Mouse (Mus musculus) neutrophil, adult 5-6 weeks (primary cell): ENCODE results near the gene Slc12a1. TPM values are rescaled to one million over a fixed set of nuclear protein-coding genes. Genes with fewer than 3 reads are reported as not detected.
"Not testable (repeated sequence)": the region's sequence is repeated elsewhere in the genome, so short reads cannot be mapped to it uniquely, and the experiment has no call there.

Experiments
- ATAC-seq: fragments of 151-379, 151-347 bp; 2 replicates; pipeline ENCODE4 v1.8.0; 2017; ENCODE audit warnings: mild to moderate bottlenecking, moderate TSS enrichment; ENCODE audit not compliant: insufficient number of reproducible peaks, poor library complexity, low FRiP score, severe bottlenecking; ENCODE audit errors: extremely low read depth
- total RNA-seq: library from RNA; stranded (forward); fragments of 200-1000 nt; gene quantifications from 2 replicates; pipeline ENCODE4 v1.2.3, GENCODE M21; 2017

Slc12a1 gene
- total RNA-seq, result not detected in 2 replicates

- no peak for ATAC-seq
These were observed at the start of gene Slc12a1 for GRCm38 (mm10) chr2:125152388-125152787. Gene Slc12a1, plus strand, starts transcription at chr2:125152505.

GRCm38 (mm10) chr2:125104491-125104890 is 47.8 kb upstream of the Slc12a1 start:
- not testable (repeated sequence) for ATAC-seq

GRCm38 (mm10) chr2:125106536-125106935 is 45.8 kb upstream of the Slc12a1 start:
- ATAC-seq, result not testable (repeated sequence)

GRCm38 (mm10) chr2:125119381-125120110 is 32.8 kb upstream of the Slc12a1 start:
- ATAC-seq, result no peak

DNA sequence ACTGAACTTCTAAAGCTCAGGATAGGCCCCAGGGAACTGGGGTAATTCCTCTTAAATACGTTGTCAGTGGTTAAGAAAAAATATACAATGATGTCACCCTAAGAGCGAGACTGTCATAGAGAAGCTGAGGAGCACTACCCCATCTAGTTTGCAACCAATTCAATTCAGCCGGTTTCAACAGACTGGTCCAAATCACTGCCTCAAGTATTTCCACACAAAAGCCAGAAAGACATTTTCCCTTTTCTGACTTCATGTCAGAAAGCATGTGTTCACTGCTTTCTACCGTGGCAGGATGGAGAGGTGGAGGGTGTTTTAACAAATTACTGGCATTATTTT is 30.0 kb upstream of the Slc12a1 start:
- ATAC-seq, result no peak

DNA sequence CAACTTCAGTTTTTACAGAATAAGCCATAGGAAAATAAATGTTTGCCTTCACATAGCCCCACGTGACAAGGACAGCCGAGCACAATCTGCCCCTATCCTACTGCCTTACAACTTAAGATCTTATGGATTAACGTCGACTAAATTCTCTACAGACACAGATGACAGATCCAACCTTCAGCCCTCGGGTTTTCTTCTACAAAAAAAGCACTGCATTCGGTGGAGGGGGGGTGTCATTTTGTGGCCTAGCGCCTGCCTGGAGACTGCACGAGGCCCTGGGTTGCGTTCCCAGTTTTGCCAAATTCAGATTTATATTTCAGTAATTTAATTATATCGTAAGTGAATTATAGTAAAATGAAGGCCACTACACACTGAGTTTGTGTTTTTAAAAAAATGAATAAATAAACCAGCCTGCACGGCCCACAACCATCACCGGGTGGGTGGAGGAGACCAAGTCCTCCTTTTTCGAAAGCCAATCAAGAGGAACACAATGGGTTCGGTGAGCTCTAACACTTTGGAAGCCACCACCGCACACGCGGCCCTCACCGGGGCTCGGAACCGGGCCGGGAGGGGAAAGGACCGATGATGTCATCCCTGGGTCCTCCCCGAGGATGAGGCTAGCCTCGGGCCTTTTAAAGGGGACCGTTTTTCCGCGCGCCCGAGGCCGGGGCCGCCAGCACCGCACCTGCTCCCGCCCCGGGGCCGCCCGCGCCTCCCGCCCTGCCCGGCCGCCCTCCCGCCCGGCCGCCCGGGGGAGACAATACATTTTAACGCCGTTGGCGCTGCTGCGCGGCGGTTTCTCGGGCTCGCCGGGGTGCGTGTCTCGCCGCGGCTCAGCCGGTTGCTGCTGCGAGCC is 29.5 kb upstream of the Slc12a1 start:
- ATAC-seq, result peak; percentile 17; the same call in 1 of the 2 replicates

GRCm38 (mm10) chr2:125123477-125123852 is 28.8 kb upstream of the Slc12a1 start, which contains the start of gene Myef2:
Gene Myef2, minus strand, starts transcription at chr2:125123661.
- peak; percentile 67 for ATAC-seq

DNA sequence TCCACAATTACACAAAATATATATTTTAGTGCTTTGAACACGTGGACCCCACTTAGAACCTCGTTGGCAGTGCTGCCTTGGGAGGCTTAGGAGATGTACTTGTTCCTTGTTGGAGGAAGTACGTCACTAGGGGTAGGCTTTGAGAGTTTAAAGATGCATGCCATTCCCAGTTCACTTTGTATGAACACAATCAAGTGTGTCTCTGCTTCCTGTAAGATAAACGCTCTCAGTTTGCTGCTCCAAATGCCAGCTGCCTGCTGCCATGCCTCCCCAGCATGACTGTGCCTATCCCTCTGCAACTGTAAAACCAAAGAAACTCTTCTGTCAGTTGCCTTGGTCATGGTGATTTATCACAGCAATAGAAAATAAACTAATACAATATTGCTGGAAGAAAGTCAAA is 26.5 kb upstream of the Slc12a1 start:
- ATAC-seq, result no peak

- ATAC-seq, result no peak
These were observed 25.5 kb upstream of the Slc12a1 start for GRCm38 (mm10) chr2:125126792-125127191.

- ATAC-seq, result no peak
These were observed 18.2 kb upstream of the Slc12a1 start for GRCm38 (mm10) chr2:125134113-125134512.

DNA sequence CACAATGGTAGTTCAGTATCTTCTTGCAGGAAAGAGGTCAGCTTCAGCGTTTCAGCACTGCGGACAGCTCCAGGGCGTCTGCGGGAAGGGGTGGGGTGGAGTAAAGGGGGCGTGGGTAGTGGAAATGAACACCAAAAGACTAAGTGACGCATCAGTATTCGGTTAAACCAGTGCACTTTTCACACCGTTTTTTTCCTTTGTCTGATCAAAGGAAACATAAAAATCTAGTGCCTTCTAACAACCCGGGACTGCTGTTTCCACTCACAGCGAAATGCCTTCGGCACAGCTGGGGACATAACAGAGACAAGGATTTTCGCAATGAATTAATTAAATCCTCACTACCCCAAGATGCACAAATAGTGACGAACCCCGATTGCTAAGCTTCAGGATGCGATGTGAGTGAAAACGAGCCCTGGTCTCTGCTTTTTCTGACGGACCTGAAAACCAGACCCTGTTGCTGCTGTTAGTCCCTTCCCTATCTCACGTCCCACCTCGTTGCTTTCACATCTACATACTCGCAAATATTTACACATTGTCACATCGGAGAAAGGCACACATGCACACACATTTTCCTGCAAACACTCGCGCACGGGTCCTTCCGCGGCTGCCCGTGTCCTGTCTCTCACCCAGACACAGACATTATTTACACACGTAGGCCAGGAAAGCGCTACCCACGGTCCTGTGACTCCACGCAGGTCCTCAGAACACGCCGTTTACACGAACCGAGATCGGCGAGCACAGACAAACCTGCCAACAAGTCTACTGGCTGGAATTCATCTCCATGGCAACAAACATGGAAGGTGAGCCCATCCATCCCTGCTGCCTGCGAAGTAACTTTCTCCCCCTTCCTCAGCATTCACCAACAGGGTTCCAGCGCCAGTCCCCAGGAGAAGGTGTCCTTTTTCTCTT is 16.1 kb upstream of the Slc12a1 start, which contains the start of gene Ctxn2:
Gene Ctxn2 (plus strand): TSS at position 790 of the 909 bp plus-strand sequence.
- no peak for ATAC-seq

DNA sequence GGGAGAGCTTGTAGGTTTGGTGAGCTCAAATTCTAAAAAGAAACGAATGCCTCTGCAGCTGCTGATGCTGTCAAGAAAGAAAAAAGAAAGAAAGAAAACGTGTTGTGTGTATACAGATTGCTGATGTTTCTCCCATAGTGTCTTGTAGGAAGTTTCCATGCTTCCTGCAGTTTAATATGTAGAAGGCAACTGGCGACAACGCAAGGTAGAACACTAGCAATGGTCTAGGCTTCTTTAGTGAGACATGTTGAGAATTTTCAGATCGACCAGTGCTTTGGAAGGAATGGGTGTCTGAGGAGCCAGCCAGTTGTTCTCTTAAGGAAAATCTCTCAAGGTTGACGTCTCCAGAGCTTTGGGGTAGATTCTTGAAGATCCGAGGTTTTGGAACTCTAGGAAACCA is 15.5 kb upstream of the Slc12a1 start:
- no peak for ATAC-seq

- no peak for ATAC-seq
These were observed 10.0 kb upstream of the Slc12a1 start for GRCm38 (mm10) chr2:125142336-125142735.

- no peak for ATAC-seq
These were observed 2.0 kb downstream of the Slc12a1 start for GRCm38 (mm10) chr2:125154294-125154693.

DNA sequence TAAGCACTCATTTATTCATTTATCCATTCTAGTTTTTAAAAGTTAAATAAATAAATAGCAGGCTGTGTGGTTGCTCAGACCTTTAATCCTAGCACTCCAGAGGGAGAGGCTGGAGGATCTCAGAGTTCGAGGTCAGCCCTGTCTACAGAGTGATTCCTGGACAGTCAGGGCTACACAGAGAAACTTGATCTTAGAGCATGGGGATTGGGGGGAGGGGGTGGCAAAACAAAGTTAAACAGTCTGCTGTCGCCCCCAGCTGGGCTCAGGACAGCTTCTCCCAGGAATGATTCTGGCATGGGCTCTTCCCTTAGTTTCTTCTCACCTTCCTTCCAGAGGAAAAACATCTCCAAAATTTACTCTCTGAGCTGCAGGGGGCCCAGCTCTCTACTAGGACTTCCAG is 3.2 kb downstream of the Slc12a1 start:
- ATAC-seq, result no peak

- no peak for ATAC-seq
These were observed 9.7 kb downstream of the Slc12a1 start for GRCm38 (mm10) chr2:125162012-125162470.

DNA sequence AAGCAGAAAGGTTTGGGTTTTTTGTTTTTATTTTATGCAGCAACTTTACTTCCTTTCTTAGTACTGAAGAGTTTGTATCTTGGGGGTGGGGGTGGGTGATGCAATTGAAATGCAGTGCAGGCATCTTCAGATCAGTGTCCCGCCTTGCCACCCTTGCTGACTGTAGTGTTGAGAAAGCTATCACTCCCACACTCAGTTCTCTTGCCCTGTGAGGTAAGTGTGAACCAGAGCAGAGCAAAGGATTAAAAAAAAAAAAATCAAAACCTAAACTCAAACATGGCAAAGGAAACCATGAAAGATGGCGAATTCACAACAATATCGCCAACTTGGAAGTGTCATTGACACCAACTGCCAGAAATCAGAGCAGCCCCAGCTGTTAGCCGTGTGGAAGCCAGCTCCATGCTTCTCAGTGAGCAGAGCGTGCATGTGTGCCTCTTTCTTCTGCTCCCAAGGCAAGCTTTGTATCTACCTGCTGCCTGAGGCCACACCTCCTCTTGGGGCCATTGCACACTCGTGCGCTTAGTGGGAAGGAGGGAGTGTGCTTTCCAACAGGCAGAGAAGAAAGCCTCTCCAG is 26.0 kb downstream of the Slc12a1 start:
- ATAC-seq, result no peak

DNA sequence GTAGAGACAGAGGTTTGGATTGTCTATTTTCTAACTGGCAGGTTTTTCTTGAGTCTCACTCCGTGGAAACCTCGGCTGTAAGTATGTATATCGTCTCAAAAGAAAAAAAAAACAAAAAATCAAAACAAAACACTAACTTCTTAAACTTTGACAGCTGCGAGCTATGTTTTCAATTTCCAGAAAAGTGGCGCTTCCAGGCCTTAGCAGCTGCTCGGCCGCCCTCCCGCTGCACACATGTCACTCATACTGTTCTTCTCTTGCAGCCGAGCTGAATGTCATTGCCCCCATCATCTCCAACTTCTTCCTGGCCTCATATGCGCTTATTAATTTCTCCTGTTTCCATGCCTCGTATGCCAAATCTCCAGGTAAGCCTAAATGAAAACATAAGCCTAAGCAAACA is 35.6 kb downstream of the Slc12a1 start:
- no peak for ATAC-seq

GRCm38 (mm10) chr2:125189197-125189596 is 36.9 kb downstream of the Slc12a1 start:
- peak; percentile 73; the same call in 1 of the 2 replicates for ATAC-seq
